Mouse (Mus musculus) urinary bladder, postnatal 10 days (tissue): ENCODE data around the gene Tcf12.

Experiments
- DNase-seq: peaks from one replicate; pipeline ENCODE4 v3.0.0; 2022; ENCODE audit warnings: low spot score

The Tcf12 gene

GRCm38 (mm10) chr9:71835203-71835815, 276.4 kb downstream of the Tcf12 start:
- no peak for DNase-seq

GRCm38 (mm10) chr9:71834707-71835106, 277.0 kb downstream of the Tcf12 start:
- no peak for DNase-seq

- peak; percentile 28 for DNase-seq
These were observed 279.6 kb downstream of the Tcf12 start for GRCm38 (mm10) chr9:71831756-71832699.

GRCm38 (mm10) chr9:71830994-71831393, 280.7 kb downstream of the Tcf12 start:
- no peak for DNase-seq

- no peak for DNase-seq
These were observed 281.3 kb downstream of the Tcf12 start for GRCm38 (mm10) chr9:71830365-71830764.

- DNase-seq = no peak
These were observed 281.9 kb downstream of the Tcf12 start for GRCm38 (mm10) chr9:71829753-71830152.

GRCm38 (mm10) chr9:71829137-71829536, 282.5 kb downstream of the Tcf12 start:
- no peak for DNase-seq

- no peak for DNase-seq
These were observed 284.3 kb downstream of the Tcf12 start for GRCm38 (mm10) chr9:71827371-71827770.

- no peak for DNase-seq
These were observed 285.6 kb downstream of the Tcf12 start for GRCm38 (mm10) chr9:71826040-71826525.

GRCm38 (mm10) chr9:71822003-71822402, 289.7 kb downstream of the Tcf12 start:
- DNase-seq = no peak

- DNase-seq = no peak
These were observed 293.2 kb downstream of the Tcf12 start for GRCm38 (mm10) chr9:71818453-71818852.

- no peak for DNase-seq
These were observed 295.6 kb downstream of the Tcf12 start for GRCm38 (mm10) chr9:71816121-71816520.

GRCm38 (mm10) chr9:71813565-71813964, 298.1 kb downstream of the Tcf12 start:
- no peak for DNase-seq

- no peak for DNase-seq
These were observed 298.8 kb downstream of the Tcf12 start for GRCm38 (mm10) chr9:71812914-71813313.

- no peak for DNase-seq
These were observed 299.3 kb downstream of the Tcf12 start for GRCm38 (mm10) chr9:71812402-71812801.

- DNase-seq = no peak
These were observed 300.3 kb downstream of the Tcf12 start for GRCm38 (mm10) chr9:71811404-71811803.

- no peak for DNase-seq
These were observed 300.9 kb downstream of the Tcf12 start for GRCm38 (mm10) chr9:71810723-71811122.

GRCm38 (mm10) chr9:71808640-71809254, 302.9 kb downstream of the Tcf12 start:
- no peak for DNase-seq

GRCm38 (mm10) chr9:71807801-71808200, 303.9 kb downstream of the Tcf12 start:
- no peak for DNase-seq

GRCm38 (mm10) chr9:71806422-71806805, 305.3 kb downstream of the Tcf12 start:
- peak; percentile 42 for DNase-seq

- no peak for DNase-seq
These were observed 305.8 kb downstream of the Tcf12 start for GRCm38 (mm10) chr9:71805646-71806421.

GRCm38 (mm10) chr9:71804116-71804515, 307.6 kb downstream of the Tcf12 start:
- no peak for DNase-seq
